Mouse (Mus musculus) Muller cell, postnatal 12 days (primary cell): ENCODE measurements around the gene Gm10428.
"Not testable (repeated sequence)": the region's sequence is repeated elsewhere in the genome, so short reads cannot be mapped to it uniquely, and the experiment has no call there.

Source experiments
- DNase-seq: peaks from one replicate; pipeline ENCODE4 v3.0.0-alpha.2; 2015; ENCODE audit errors: inconsistent ontology term

The Gm10428 gene

GRCm38 (mm10) chr11:62752780-62753179 lies at the start of gene Gm10428:
TSS of gene Gm10428 (plus strand) at chr11:62753100.
- DNase-seq = no peak

- no peak for DNase-seq
Measured at GRCm38 (mm10) chr11:62706141-62706540, 46.8 kb upstream of the Gm10428 start.

DNA sequence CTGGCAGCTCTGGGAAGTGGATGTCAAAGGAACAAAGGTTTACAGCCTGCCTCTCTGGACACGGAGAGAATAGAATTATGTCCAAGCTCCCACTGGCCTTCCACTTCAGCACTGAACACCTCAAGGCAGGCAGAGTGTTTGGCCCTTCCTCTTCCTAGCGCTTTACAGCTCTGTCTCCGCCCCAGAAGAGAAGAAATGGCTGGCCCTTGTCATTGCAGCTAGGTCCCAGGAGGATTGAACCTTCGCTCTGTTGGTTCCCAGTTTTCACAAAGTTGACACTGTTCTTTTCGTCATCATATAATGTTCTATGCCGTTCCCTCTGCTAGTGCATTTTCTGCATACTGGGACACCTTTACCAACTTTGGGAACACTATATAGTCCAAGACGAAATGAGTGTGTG lies 44.6 kb upstream of the Gm10428 start:
- no peak for DNase-seq

DNA sequence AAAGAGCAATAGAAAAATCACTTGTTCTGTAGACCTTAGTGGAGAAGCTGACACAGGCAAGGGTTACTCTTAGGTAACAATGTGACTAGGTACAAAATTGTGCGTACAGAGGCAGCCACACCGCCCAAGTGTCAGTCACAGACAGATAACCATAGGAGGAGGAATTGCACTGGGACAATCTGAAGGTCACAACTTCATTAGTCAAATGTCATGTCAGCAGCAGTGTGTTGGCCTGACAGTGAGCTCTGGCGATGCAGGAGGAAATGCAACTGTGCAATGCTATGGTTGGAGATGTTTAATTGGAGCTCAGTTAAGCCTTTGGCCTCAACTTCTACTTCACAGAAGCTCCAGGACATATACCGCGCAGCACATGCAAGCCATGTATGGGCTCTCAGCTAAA lies 42.2 kb upstream of the Gm10428 start:
- no peak for DNase-seq

- DNase-seq = no peak
Measured at GRCm38 (mm10) chr11:62728276-62728675, 24.6 kb upstream of the Gm10428 start.

DNA sequence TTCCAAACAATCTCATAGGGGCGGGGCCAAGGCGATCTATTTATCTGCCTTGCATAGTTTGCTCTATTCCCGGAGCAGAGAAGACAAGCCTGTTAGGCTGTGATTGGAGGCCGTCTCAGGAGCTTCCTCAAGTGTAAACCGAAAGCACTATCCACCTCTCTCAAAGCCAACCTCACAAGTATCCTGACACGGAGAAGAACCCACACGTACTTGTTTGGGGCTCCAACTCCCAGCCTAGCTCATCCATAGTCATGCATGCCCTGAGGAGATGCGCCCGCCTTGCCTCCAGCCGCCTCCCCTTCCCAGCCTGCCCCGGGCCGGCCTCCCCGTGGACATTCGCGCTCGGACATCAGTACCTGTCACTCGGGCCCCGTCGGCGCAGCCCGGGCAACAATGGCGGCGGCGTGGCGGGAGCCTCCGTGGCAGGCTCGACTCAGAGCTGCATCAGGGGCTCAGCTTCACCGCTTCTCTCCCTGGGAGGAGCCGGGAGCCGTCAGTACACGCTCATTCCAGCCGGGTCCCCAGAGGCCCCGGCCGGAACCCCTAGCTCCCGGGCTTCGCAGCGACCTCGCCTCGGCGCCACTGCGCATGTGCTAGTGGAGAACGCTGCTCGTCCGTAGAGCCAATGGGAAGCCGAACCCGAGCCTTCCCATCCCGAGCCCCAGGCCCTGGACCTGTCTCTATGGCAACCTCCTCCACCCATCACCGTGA lies 21.4 kb upstream of the Gm10428 start, which contains the start of gene Zfp287:
Zfp287 (minus strand) TSS at position 595 of the 711 bp plus-strand sequence.
- DNase-seq = peak; percentile 93

GRCm38 (mm10) chr11:62732022-62732387 lies 20.9 kb upstream of the Gm10428 start:
- DNase-seq = no peak

DNA sequence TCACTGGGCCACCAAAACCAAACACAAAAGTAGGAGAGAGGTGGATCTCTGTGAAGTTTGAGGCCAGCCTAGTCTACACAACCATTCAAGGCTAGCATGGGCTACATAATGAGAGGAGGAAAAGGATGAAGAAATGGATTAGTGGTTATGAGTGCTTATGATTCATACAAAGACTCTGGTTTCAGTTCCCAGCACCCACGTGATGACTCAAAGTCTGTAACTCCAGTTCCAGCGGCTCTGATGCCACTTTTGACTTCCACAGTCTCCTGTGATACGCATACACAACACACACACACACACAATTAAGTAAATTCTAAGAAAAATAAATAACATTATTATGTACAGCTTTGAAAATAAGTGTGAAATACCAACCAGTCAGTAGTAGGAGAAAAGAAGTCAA lies 20.2 kb upstream of the Gm10428 start:
- no peak for DNase-seq

DNA sequence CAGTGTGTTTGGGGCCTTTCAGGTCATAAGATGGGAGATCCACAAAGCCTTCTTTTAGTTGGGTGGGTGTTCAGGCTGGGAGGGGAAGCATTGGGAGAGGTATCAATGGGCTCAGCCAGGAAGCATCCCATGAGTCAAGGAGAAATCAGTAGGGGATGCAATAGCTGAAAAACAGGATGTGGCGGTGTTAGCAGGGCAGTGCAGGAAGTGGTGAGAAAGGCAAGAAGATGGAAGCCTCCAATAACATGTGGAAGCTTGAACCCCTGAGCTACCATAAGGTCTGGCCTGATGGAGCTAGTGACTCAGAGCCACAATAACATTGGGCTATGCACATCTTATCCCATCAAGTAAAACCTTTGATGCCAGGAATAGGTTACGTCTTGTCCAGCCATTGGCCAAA lies 11.7 kb upstream of the Gm10428 start:
- DNase-seq = no peak

GRCm38 (mm10) chr11:62742261-62742957 lies 10.5 kb upstream of the Gm10428 start:
- no peak for DNase-seq

DNA sequence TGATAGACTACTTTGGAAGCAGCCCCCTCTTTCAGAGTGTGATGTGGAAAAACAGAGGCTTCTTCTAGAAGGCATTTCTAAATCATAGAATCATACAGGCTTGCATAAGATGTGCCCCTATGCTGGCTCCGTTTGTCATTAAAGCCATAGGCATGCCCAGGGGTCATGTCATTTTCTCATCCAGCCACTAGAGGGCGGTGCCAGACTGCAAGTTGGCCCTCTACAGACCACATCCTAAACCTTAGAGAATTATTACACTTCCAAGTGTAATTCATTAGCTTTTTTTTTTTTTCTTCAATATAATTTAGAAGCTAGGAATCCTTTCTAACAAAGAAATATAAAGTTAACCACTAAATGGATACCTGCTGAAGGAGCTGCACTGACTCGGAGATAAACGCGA lies 8.8 kb upstream of the Gm10428 start:
- no peak for DNase-seq

- peak; percentile 77 for DNase-seq
Measured at GRCm38 (mm10) chr11:62746001-62746533, 6.8 kb upstream of the Gm10428 start.

DNA sequence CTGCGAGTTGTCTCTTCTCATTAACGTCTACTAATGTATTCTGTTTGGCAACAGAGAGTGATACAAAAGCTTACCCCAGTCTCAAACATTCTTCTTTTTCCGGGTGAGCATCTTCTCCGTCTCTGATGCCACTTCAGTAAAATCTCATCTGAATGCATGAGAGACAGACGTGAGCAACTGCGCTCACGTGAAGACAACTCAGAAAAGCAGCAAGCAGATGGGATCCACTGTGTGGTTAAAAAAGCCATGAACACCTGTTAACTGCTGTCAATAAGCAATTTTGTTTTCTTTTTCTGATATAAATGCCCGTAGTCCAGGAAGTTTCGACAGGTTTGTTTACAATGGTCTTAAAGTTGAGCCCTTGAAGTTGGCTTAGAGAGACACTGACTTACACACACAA lies 5.7 kb upstream of the Gm10428 start:
- no peak for DNase-seq

DNA sequence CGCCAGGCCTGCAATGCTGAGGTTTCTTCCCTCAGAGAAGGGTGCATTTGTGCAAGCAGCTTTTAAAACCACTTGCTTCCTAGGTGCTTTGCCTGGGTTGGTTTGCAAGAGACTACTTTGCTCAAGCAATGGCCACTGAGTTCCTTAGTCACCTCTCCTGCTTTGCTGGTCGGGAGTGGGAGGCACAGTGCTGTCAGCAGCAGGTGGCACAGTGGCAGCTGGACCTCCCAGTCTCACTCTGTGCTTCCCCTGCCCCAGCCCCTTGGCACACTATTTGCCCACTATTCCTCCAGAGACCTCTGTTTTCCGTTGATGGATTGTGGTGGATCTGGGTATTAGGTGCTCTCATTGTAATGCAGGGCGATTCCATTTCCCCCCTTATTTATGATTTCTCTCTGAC lies 4.8 kb upstream of the Gm10428 start:
- DNase-seq = no peak

DNA sequence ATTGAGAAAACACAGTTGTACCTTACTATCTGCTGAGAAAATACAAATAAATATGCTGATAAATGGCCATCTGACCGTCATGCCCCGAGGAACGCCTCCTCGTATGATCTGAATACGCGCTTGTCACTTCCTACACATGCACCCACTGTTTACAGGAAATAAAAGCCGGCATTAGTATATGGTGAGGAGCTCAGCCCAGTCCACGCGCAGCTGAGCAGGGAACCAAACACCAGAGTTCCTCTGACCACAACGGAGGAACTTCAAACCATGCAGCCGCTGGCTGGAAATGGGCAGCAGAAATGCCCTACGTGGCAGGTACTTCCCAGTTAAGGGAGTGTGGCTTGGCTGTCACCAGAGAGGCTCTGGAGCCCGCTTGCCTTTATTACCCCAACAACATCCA lies 3.5 kb upstream of the Gm10428 start:
- not testable (repeated sequence) for DNase-seq

DNA sequence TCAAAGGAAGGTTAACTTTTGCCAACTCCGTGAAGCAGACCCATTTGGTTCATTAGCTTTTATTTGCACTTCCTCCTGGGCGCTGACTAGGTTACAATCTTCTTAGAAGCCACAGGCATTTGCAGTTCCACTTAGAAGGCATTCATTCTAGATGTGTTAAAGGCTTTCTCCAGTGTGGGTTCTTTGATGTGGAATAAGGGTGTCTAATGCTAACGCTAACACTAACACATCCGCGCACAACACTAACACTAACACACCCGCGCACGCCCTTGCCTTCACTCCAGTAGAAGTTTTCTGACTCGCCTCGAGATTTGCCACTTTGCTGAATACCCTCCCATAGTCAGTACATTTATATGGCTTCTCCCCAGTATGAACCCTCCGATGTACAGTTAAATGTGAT lies 709 bp upstream of the Gm10428 start:
- peak; percentile 28 for DNase-seq

DNA sequence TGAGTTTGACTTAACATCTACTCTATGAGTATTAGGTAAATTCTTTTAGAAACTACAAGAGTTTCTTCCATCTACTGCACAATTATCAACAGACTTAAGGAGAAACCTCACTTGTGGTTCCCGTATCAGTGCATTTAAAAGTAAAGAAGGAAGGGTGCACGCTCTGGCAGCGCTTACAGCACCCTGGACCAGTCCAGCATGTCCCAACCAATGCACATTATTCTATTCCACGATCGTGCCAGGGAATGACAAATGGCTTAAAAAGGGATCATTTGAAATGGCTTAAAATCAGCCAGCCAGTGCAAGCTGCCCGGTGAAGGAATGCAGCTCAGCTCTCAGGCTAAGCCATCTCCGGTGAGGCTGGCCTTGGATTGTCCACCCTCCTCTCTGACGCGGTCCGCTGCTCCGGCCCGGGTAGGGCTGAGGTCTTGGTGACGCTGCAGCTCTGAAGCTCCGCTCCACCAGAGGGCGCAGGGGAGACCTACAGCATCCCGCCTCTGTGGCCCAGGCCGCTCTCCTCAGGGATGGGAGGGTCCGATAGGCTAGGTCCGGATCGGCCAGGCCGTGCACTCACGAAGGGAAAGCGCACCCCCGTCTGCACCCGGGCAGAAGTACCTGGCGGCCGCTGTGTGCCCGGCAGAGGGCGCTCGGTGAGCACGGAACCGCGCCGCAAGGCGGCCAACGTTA lies 3.7 kb downstream of the Gm10428 start:
- DNase-seq = peak; percentile 97

DNA sequence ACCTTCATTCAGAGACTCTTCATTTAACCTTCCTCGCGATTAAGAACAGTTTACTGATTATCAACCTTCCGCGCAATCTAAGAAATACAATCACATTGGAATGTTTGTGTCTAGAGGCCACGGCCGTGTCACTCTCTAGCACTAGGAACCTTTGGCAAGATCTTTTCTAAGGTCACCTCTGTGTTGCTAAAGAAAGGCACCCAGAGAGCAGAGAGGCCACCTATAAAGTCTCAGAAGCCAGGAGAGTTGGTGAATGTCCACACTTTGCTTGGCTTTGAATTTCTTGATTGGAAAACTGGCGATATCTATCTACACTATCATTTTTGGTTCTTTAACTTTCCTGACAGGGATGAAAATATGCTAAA lies 4.2 kb downstream of the Gm10428 start:
- no peak for DNase-seq

DNA sequence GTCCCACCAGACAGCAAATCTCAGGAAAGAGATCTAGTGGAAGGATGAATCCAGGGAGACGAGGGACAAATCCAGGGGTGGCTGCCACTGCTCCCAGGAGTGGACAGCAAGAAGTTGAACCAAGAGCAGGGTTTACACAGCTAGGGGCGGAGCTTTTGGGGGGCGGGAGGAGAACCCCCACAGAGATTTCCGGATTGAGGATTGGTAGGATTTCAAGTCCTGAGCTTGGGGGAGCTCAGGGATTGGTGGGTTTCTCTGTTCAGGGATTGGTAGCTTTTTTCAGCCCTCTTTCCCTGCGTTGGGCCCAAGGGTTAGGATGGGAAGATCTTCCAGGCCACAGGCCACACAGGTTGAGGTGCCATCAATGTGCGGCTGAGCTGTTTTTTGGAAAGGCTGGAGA lies 5.0 kb downstream of the Gm10428 start:
- no peak for DNase-seq

GRCm38 (mm10) chr11:62758491-62758890 lies 5.6 kb downstream of the Gm10428 start:
- DNase-seq = no peak

DNA sequence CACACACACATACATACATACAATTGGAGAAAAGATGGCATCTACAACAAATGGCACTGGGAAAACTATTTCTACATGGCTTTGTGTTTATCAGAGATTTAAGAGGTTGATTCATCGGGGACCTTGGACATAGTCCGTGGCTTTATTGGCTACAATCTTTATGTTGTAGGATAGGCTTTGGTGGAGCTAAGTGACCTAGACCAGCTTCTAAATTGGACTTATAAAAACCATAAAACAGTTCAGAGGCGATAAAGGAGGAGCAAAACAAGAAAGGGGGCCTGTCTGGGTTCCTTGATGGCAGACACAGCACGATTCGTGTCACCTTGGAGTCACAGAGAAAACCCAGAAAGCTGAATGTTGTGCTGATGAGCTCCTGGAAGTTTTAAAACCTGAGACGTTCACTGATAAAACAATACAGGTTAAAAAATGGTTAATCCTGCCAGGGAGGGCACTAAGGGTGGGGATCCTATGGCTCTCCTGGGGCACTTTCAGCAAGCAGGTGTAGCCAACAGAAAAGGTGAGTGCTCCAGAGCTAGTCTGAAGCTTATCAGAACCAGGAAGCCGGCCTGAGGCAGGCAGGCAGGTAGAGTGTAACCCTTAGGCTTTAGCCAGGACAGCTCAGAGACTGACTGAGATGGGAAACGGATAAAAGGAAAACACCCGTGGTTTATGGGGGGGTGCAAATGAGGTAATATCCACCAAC lies 8.0 kb downstream of the Gm10428 start:
- DNase-seq = no peak

DNA sequence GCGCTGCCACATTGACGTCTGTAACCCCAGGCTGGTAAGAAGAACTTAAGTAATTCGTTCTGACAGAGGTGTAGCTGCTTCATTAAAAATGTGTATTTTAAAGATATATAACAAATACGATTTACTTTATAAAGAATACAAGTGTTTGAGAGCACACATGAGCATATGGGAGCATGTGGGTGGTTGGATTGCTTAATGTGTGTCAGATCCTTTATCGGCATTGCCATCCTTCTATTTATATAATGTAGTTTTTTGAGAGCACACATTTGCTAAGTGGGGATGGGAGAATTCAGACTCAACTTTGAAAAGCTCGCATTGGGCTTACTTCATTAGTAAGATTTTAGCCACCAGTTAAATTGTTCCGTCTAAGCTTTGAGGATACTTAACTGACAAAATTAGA lies 23.6 kb downstream of the Gm10428 start:
- no peak for DNase-seq
